Mouse (Mus musculus) E14TG2a.4 (cell line): ENCODE results near the gene Cep85l.

Source experiments
- H3K27me3 ChIP-seq: 2 replicates; pipeline ENCODE4 v1.6.1; 2014; ENCODE audit warnings: low read length, control low read depth; ENCODE audit not compliant: insufficient read depth
- H3K36me3 ChIP-seq: 2 replicates; pipeline ENCODE4 v1.6.1; 2014; ENCODE audit warnings: low read length, control low read depth; ENCODE audit not compliant: insufficient read depth
- H3K4me1 ChIP-seq: replicated peaks from 2 replicates; pipeline ENCODE4 v1.6.1; 2014; ENCODE audit warnings: low read depth, low read length, control low read depth
- H3K4me3 ChIP-seq: replicated peaks from 2 replicates; pipeline ENCODE4 v1.5.1; 2014; ENCODE audit warnings: mild to moderate bottlenecking, low read length
- H3K9me3 ChIP-seq: 2 replicates; pipeline ENCODE4 v1.6.1; 2014; ENCODE audit warnings: low read length, control low read depth
- CTCF ChIP-seq: conservative IDR thresholded peaks from 2 replicates; pipeline ENCODE4 v1.5.1; 2014; ENCODE audit warnings: low read length
- NANOG ChIP-seq: IDR thresholded peaks from 2 replicates; pipeline ENCODE4 v1.6.1; 2014; ENCODE audit warnings: borderline replicate concordance, low read length, mixed read lengths
- POU5F1 ChIP-seq: IDR thresholded peaks from 2 replicates; pipeline ENCODE4 v1.6.1; 2014; ENCODE audit warnings: low read length, borderline replicate concordance

Cep85l gene

GRCm38 (mm10) chr10:53402293-53402692 lies 22.5 kb upstream of the Cep85l start:
- TF ChIP-seq NANOG (no peak), CTCF (no peak), POU5F1 (no peak)

GRCm38 (mm10) chr10:53399053-53399452 lies 19.3 kb upstream of the Cep85l start:
- Histone ChIP-seq H3K9me3 (peaks cover 3% of the 10 kb centered on the region; the same call in 1 of the 2 replicates), H3K4me3 (no peak overlapping the region), H3K27me3 (peaks cover under 1% of the 10 kb centered on the region; the same call in 1 of the 2 replicates), H3K36me3 (no peaks in the 10 kb centered on the region), H3K4me1 (0 out of 2 replicates have a peak, but pooled peaks cover 2% of the 10 kb centered on the region)
- TF ChIP-seq CTCF (no peak), NANOG (no peak), POU5F1 (no peak)

More at GRCm38 (mm10) chr10:53402293-53402692, 22.5 kb upstream of the Cep85l start:
- no peaks in the 10 kb centered on the region for H3K36me3 ChIP-seq
- H3K4me3 ChIP-seq: no peak overlapping the region
- 0 out of 2 replicates have a peak, but pooled peaks cover 2% of the 10 kb centered on the region for H3K4me1 ChIP-seq
- peaks cover 3% of the 10 kb centered on the region; the same call in 1 of the 2 replicates for H3K9me3 ChIP-seq
- H3K27me3 ChIP-seq: no peaks in the 10 kb centered on the region

GRCm38 (mm10) chr10:53398540-53398902 lies 18.8 kb upstream of the Cep85l start:
- H3K36me3 ChIP-seq: no peaks in the 10 kb centered on the region
- no peak overlapping the region for H3K4me3 ChIP-seq
- H3K27me3 ChIP-seq: peaks cover 4% of the 10 kb centered on the region; the same call in 1 of the 2 replicates
- no peak for TF ChIP-seq NANOG
- no peak for TF ChIP-seq POU5F1
- no peak for TF ChIP-seq CTCF
- 0 out of 2 replicates have a peak, but pooled peaks cover 2% of the 10 kb centered on the region for H3K4me1 ChIP-seq
- H3K9me3 ChIP-seq: peaks cover 3% of the 10 kb centered on the region; the same call in 1 of the 2 replicates

GRCm38 (mm10) chr10:53397846-53398539 lies 18.2 kb upstream of the Cep85l start:
- TF ChIP-seq NANOG (no peak), POU5F1 (no peak), CTCF (no peak)
- Histone ChIP-seq H3K9me3 (peaks cover 3% of the 10 kb centered on the region; the same call in 1 of the 2 replicates), H3K4me3 (no peak overlapping the region), H3K27me3 (peaks cover 4% of the 10 kb centered on the region; the same call in 1 of the 2 replicates), H3K4me1 (0 out of 2 replicates have a peak, but pooled peaks cover 2% of the 10 kb centered on the region), H3K36me3 (no peaks in the 10 kb centered on the region)

GRCm38 (mm10) chr10:53394923-53395629 lies 15.3 kb upstream of the Cep85l start:
- TF ChIP-seq POU5F1 (no peak), NANOG (no peak), CTCF (no peak)
- H3K36me3 ChIP-seq: no peaks in the 10 kb centered on the region
- H3K4me1 ChIP-seq: 0 out of 2 replicates have a peak, but pooled peaks cover 2% of the 10 kb centered on the region
- no peak overlapping the region for H3K4me3 ChIP-seq
- H3K27me3 ChIP-seq: peaks cover 4% of the 10 kb centered on the region; the same call in 1 of the 2 replicates
- no peaks in the 10 kb centered on the region for H3K9me3 ChIP-seq

- no peaks in the 10 kb centered on the region for H3K27me3 ChIP-seq
- no peak for TF ChIP-seq POU5F1
- no peak for TF ChIP-seq NANOG
- TF ChIP-seq CTCF: no peak
These were observed 8.6 kb upstream of the Cep85l start for GRCm38 (mm10) chr10:53388227-53388920.

GRCm38 (mm10) chr10:53385438-53385837 lies 5.7 kb upstream of the Cep85l start:
- Histone ChIP-seq H3K4me1 (no peaks in the 10 kb centered on the region; the same call in 1 of the 2 replicates), H3K27me3 (peaks cover under 1% of the 10 kb centered on the region; the same call in 1 of the 2 replicates), H3K36me3 (no peaks in the 10 kb centered on the region), H3K9me3 (no peaks in the 10 kb centered on the region), H3K4me3 (no peak overlapping the region)
- no peak for TF ChIP-seq NANOG
- TF ChIP-seq POU5F1: no peak
- no peak for TF ChIP-seq CTCF

More at GRCm38 (mm10) chr10:53388227-53388920, 8.6 kb upstream of the Cep85l start:
- Histone ChIP-seq H3K9me3 (no peaks in the 10 kb centered on the region), H3K36me3 (no peaks in the 10 kb centered on the region), H3K4me1 (no peaks in the 10 kb centered on the region; the same call in 1 of the 2 replicates), H3K4me3 (no peak overlapping the region)

GRCm38 (mm10) chr10:53384896-53385295 lies 5.1 kb upstream of the Cep85l start:
- TF ChIP-seq POU5F1 (no peak), CTCF (no peak), NANOG (no peak)
- Histone ChIP-seq H3K9me3 (no peaks in the 10 kb centered on the region), H3K36me3 (no peaks in the 10 kb centered on the region), H3K27me3 (peaks cover 6% of the 10 kb centered on the region; the same call in 1 of the 2 replicates), H3K4me1 (peaks cover 5% of the 10 kb centered on the region), H3K4me3 (no peak overlapping the region)
